13 mouse cellular contexts compared by ENCODE assay signal in the genomic region with DNA sequence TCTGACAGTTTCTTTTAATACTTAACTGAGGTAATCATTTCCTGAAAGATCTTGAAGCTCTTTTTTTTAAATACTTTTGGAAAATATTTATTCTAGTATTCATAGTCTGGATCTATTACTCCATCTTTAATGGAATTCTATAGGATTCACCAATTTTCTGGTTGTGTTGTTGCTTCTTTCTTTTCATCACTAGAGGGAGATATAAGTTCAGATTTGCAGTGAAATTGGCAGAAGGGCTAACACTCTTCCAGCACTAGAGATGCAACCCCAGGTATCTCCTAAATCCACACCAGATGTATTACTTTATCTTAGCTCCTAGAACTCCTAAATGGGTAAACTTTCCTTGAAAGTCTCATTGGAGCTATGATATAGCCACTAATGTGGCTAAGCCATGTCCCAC.
DNase-seq lines count a peak whose midpoint lies in the region; ATAC-seq and TF ChIP-seq lines count a peak whose summit lies in the region.
"Had no signal": no experiment of that assay in that cellular context is flagged by ENCODE, and none has a peak within 500 bp of the region (broad histone marks: within the 10 kb centered on the region; RNA-seq: fewer than 3 reads in every experiment).

No protein-coding gene starts in this region.

- peak in 1 of 2 experiments; percentile 32; a peak in 1 of 4 replicates for TF ChIP-seq CTCF in CH12.LX (conservative IDR thresholded peaks at IDR 0.05 in 1 of 2, IDR thresholded peaks at IDR 0.05 in 1 of 2; ENCODE audit: low read depth in 2 of 2, low read length in 2 of 2)

- H3K27me3 ChIP-seq in forebrain, embryonic 14.5 days (replicated peaks; ENCODE audit: control insufficient read depth, insufficient read depth, low read length): no peaks in the 10 kb centered on the region
- no peaks in the 10 kb centered on the region for H3K27me3 ChIP-seq in forebrain, embryonic 15.5 days
- no peaks in the 10 kb centered on the region for H3K27me3 ChIP-seq in limb, embryonic 14.5 days (ENCODE audit: control insufficient read depth, insufficient read depth, low read length)
- no peaks in the 10 kb centered on the region for H3K27me3 ChIP-seq in limb, embryonic 10.5 days (ENCODE audit: low read depth, poor library complexity, severe bottlenecking)
- no peaks in the 10 kb centered on the region for H3K27me3 ChIP-seq in CH12.LX (replicated peaks)
- H3K27me3 ChIP-seq: embryonic facial prominence, embryonic 13.5 days; heart, embryonic 12.5 days had no signal

- H3K9me3 ChIP-seq in forebrain, embryonic 14.5 days (replicated peaks; ENCODE audit: control insufficient read depth, low read length): no peaks in the 10 kb centered on the region
- H3K9me3 ChIP-seq in forebrain, embryonic 15.5 days: no peaks in the 10 kb centered on the region
- no peaks in the 10 kb centered on the region for H3K9me3 ChIP-seq in limb, embryonic 14.5 days (ENCODE audit: control insufficient read depth, low read length)
- H3K9me3 ChIP-seq in limb, embryonic 10.5 days (replicated peaks): no peaks in the 10 kb centered on the region
- no peaks in the 10 kb centered on the region for H3K9me3 ChIP-seq in CH12.LX (replicated peaks; ENCODE audit: low read length)
- H3K9me3 ChIP-seq: embryonic facial prominence, embryonic 13.5 days; heart, embryonic 12.5 days had no signal

- DNase-seq in forebrain, embryonic 14.5 days (ENCODE audit: low spot score): peak; percentile 57
- peak; percentile 38 for DNase-seq in limb, embryonic 14.5 days (ENCODE audit: low spot score)
- DNase-seq in limb, embryonic 10.5 days (ENCODE audit: low spot score): no peak
- DNase-seq in CH12.LX (ENCODE audit: extremely low read depth): no peak
- peak; percentile 14 for DNase-seq in brain, adult 2 months (ENCODE audit: low read depth, low spot score)
- DNase-seq in left cerebral cortex, adult 11 months (ENCODE audit: low spot score): no peak
- no peak for DNase-seq in adrenal gland, postnatal 4 days (ENCODE audit: low spot score in 2 of 2)
- DNase-seq: kidney, postnatal 4 days; lung, postnatal 14 days; thymus, postnatal 36 days had no signal

- H3K27ac ChIP-seq in forebrain, embryonic 14.5 days (ENCODE audit: low read depth, low read length): no peak overlapping the region
- H3K27ac ChIP-seq in forebrain, embryonic 15.5 days (replicated peaks): no peak overlapping the region
- H3K27ac ChIP-seq in limb, embryonic 14.5 days (replicated peaks; ENCODE audit: low read depth, low read length): no peak overlapping the region
- no peak overlapping the region for H3K27ac ChIP-seq in limb, embryonic 10.5 days
- no peak overlapping the region for H3K27ac ChIP-seq in CH12.LX (ENCODE audit: insufficient read depth, low read depth)
- H3K27ac ChIP-seq: embryonic facial prominence, embryonic 13.5 days had no signal

- no peak overlapping the region for H3K9ac ChIP-seq in forebrain, embryonic 14.5 days (ENCODE audit: low read length)
- no peak overlapping the region for H3K9ac ChIP-seq in forebrain, embryonic 15.5 days (replicated peaks)
- no peak overlapping the region for H3K9ac ChIP-seq in limb, embryonic 14.5 days (ENCODE audit: low read depth, low read length, severe bottlenecking)
- no peak overlapping the region for H3K9ac ChIP-seq in CH12.LX (ENCODE audit: insufficient read depth, low read depth)
- H3K9ac ChIP-seq: embryonic facial prominence, embryonic 13.5 days; heart, embryonic 12.5 days had no signal

- TF ChIP-seq EP300 in CH12.LX (IDR thresholded peaks at IDR 0.05; ENCODE audit: low read length): no peak

- in situ Hi-C loops in CH12.LX (cut with MboI; ENCODE audit: low pct_ligation_motif_present, low pct_unique_long_range_greater_than_20kb, low sequenced_read_pairs): no loop called here

- no peak overlapping the region for H3K4me3 ChIP-seq in forebrain, embryonic 14.5 days (ENCODE audit: low read depth, low read length)
- no peak overlapping the region for H3K4me3 ChIP-seq in forebrain, embryonic 15.5 days
- no peak overlapping the region for H3K4me3 ChIP-seq in limb, embryonic 14.5 days (replicated peaks; ENCODE audit: low read length)
- H3K4me3 ChIP-seq in limb, embryonic 10.5 days: no peak overlapping the region
- no peak overlapping the region for H3K4me3 ChIP-seq in CH12.LX (replicated peaks in 1 of 3; ENCODE audit: low read depth in 2 of 3, low read length in 2 of 3, poor library complexity in 1 of 3)
- H3K4me3 ChIP-seq: embryonic facial prominence, embryonic 13.5 days; heart, embryonic 12.5 days had no signal

- H3K4me2 ChIP-seq in forebrain, embryonic 14.5 days (ENCODE audit: low read length): no peak overlapping the region
- H3K4me2 ChIP-seq in forebrain, embryonic 15.5 days (replicated peaks): no peak overlapping the region
- H3K4me2 ChIP-seq in limb, embryonic 14.5 days (replicated peaks; ENCODE audit: low read depth, low read length, severe bottlenecking): no peak overlapping the region
- no peak overlapping the region for H3K4me2 ChIP-seq in CH12.LX (ENCODE audit: insufficient read depth, low read depth, poor library complexity, severe bottlenecking)
- H3K4me2 ChIP-seq: embryonic facial prominence, embryonic 13.5 days; heart, embryonic 12.5 days had no signal

- ATAC-seq in forebrain, embryonic 14.5 days: 0 out of 2 replicates have a peak, but pooled peaks have one; percentile 37
- ATAC-seq in forebrain, embryonic 15.5 days (replicated peaks): no peak
- no peak for ATAC-seq in limb, embryonic 14.5 days (ENCODE audit: low FRiP score, low read depth)

- H3K36me3 ChIP-seq in forebrain, embryonic 14.5 days (ENCODE audit: control insufficient read depth, insufficient read depth, low read length): no peaks in the 10 kb centered on the region
- H3K36me3 ChIP-seq in forebrain, embryonic 15.5 days: no peaks in the 10 kb centered on the region
- no peaks in the 10 kb centered on the region for H3K36me3 ChIP-seq in limb, embryonic 14.5 days (ENCODE audit: control insufficient read depth, insufficient read depth, low read length)
- no peaks in the 10 kb centered on the region for H3K36me3 ChIP-seq in limb, embryonic 10.5 days
- H3K36me3 ChIP-seq in CH12.LX (replicated peaks in 1 of 2; ENCODE audit: control insufficient read depth in 1 of 2, insufficient read depth in 1 of 2, low read length in 1 of 2): no peaks in the 10 kb centered on the region
- H3K36me3 ChIP-seq: embryonic facial prominence, embryonic 13.5 days; heart, embryonic 12.5 days had no signal

- dilution Hi-C loops in CH12.LX (cut with MboI; ENCODE audit: extremely low pct_ligation_motif_present, extremely low pct_unique_long_range_greater_than_20kb, low sequenced_read_pairs): no loop called here

- peak; percentile 44 for TF ChIP-seq RAD21 in CH12.LX (IDR thresholded peaks at IDR 0.05; ENCODE audit: low read depth, low read length)

- H3K79me2 ChIP-seq in CH12.LX (replicated peaks; ENCODE audit: control insufficient read depth, extremely low read depth, insufficient read depth, poor library complexity, severe bottlenecking): no peaks in the 10 kb centered on the region

- H3K4me1 ChIP-seq in forebrain, embryonic 14.5 days (ENCODE audit: control insufficient read depth, insufficient read depth, low read length): no peaks in the 10 kb centered on the region
- H3K4me1 ChIP-seq in forebrain, embryonic 15.5 days: no peaks in the 10 kb centered on the region
- H3K4me1 ChIP-seq in limb, embryonic 14.5 days (ENCODE audit: control insufficient read depth, insufficient read depth, low read length): no peaks in the 10 kb centered on the region
- peaks cover 3% of the 10 kb centered on the region; the same call in 1 of the 2 replicates for H3K4me1 ChIP-seq in limb, embryonic 10.5 days
- H3K4me1 ChIP-seq in CH12.LX (ENCODE audit: control insufficient read depth in 1 of 2, insufficient read depth in 2 of 2): no peaks in the 10 kb centered on the region
- H3K4me1 ChIP-seq: embryonic facial prominence, embryonic 13.5 days; heart, embryonic 12.5 days had no signal

- TF ChIP-seq POLR2A in limb, embryonic 14.5 days (IDR thresholded peaks at IDR 0.05; ENCODE audit: borderline replicate concordance, extremely low read depth, insufficient read depth, insufficient read length): no peak
- TF ChIP-seq POLR2A in CH12.LX (IDR thresholded peaks at IDR 0.05; ENCODE audit: low read depth, low read length): no peak

TF ChIP-seq in CH12.LX, 34 proteins besides CTCF, POLR2A, EP300 and RAD21:
- TF ChIP-seq JUND (conservative IDR thresholded peaks at IDR 0.05; ENCODE audit: low read depth, low read length) (no peak), RCOR1 (conservative IDR thresholded peaks at IDR 0.05; ENCODE audit: low read depth, low read length) (no peak), MAFK (IDR thresholded peaks at IDR 0.05; ENCODE audit: insufficient replicate concordance, low read length) (no peak), JUN (IDR thresholded peaks at IDR 0.05; ENCODE audit: insufficient read depth, low read depth, low read length) (no peak), NELFE (IDR thresholded peaks at IDR 0.05; ENCODE audit: low read depth, low read length) (no peak), USF2 (conservative IDR thresholded peaks at IDR 0.05; ENCODE audit: low read depth, low read length) (no peak), KAT2A (IDR thresholded peaks at IDR 0.05; ENCODE audit: insufficient replicate concordance, low read length) (no peak)

Comparison
In these comparisons a context has a peak if more than half of its experiments do, and no peak if none do; other contexts are left out.
1. DNase-seq: peak in forebrain, embryonic 14.5 days (single experiment), limb, embryonic 14.5 days (single experiment) and brain, adult 2 months (single experiment); none in limb, embryonic 10.5 days (single experiment), CH12.LX (single experiment), left cerebral cortex, adult 11 months (single experiment) and adrenal gland, postnatal 4 days (0 of 2).